Mouse (Mus musculus): ENCODE measurements around the gene Zfp85. TPM values are rescaled to one million over a fixed set of nuclear protein-coding genes. Genes with fewer than 3 reads are reported as not detected.
"Not testable (repeated sequence)": the region's sequence is repeated elsewhere in the genome, so short reads cannot be mapped to it uniquely, and the experiment has no call there.

Zfp85 gene
- 0.22 and 0.41 TPM in 2 replicates for polyA plus RNA-seq (2012; rRNA removed)

GRCm38 (mm10) chr13:67754333-67755306 lies at the start of gene Zfp85:
Gene Zfp85, minus strand, starts transcription at chr13:67755228.
- no peaks in the 10 kb centered on the region for H3K36me3 ChIP-seq (ENCODE audit: control insufficient read depth, insufficient read depth, low read length)
- peak within 1 kb of the TSS; percentile 61 for H3K27ac ChIP-seq (ENCODE audit: control insufficient read depth, insufficient read depth, low read depth, low read length)
- H3K4me1 ChIP-seq (ENCODE audit: control insufficient read depth, insufficient read depth, low read length), result no peaks in the 10 kb centered on the region
- peak within 1 kb of the TSS; percentile 90 for H3K4me3 ChIP-seq (ENCODE audit: control insufficient read depth, low read depth, low read length)
- no peak for TF ChIP-seq POLR2A (IDR thresholded peaks at IDR 0.05; ENCODE audit: control insufficient read depth, low read depth, low read length)
- no peak for TF ChIP-seq CTCF (IDR thresholded peaks at IDR 0.05; ENCODE audit: control insufficient read depth, insufficient read depth, insufficient replicate concordance, low read depth, low read length)
- no peaks in the 10 kb centered on the region for H3K27me3 ChIP-seq (ENCODE audit: control insufficient read depth, insufficient read depth, low read length)

GRCm38 (mm10) chr13:67799151-67799550 lies 44.1 kb upstream of the Zfp85 start:
- H3K4me1 ChIP-seq (ENCODE audit: control insufficient read depth, insufficient read depth, low read length); H3K27ac ChIP-seq (ENCODE audit: control insufficient read depth, insufficient read depth, low read depth, low read length); H3K36me3 ChIP-seq (ENCODE audit: control insufficient read depth, insufficient read depth, low read length); H3K4me3 ChIP-seq (ENCODE audit: control insufficient read depth, low read depth, low read length); H3K27me3 ChIP-seq (ENCODE audit: control insufficient read depth, insufficient read depth, low read length): not testable (repeated sequence)

- TF ChIP-seq POLR2A (IDR thresholded peaks at IDR 0.05; ENCODE audit: control insufficient read depth, low read depth, low read length) (no peak), CTCF (IDR thresholded peaks at IDR 0.05; ENCODE audit: control insufficient read depth, insufficient read depth, insufficient replicate concordance, low read depth, low read length) (no peak)
- Histone ChIP-seq H3K4me1 (ENCODE audit: control insufficient read depth, insufficient read depth, low read length) (no peaks in the 10 kb centered on the region), H3K4me3 (ENCODE audit: control insufficient read depth, low read depth, low read length) (no peak overlapping the region), H3K27ac (ENCODE audit: control insufficient read depth, insufficient read depth, low read depth, low read length) (no peak overlapping the region), H3K36me3 (ENCODE audit: control insufficient read depth, insufficient read depth, low read length) (no peaks in the 10 kb centered on the region), H3K27me3 (ENCODE audit: control insufficient read depth, insufficient read depth, low read length) (no peaks in the 10 kb centered on the region)
Observed at GRCm38 (mm10) chr13:67798618-67799017, 43.6 kb upstream of the Zfp85 start.

GRCm38 (mm10) chr13:67791921-67792455 lies 37.0 kb upstream of the Zfp85 start:
- H3K4me1 ChIP-seq (ENCODE audit: control insufficient read depth, insufficient read depth, low read length), result no peaks in the 10 kb centered on the region
- no peak for TF ChIP-seq POLR2A (IDR thresholded peaks at IDR 0.05; ENCODE audit: control insufficient read depth, low read depth, low read length)
- TF ChIP-seq CTCF (IDR thresholded peaks at IDR 0.05; ENCODE audit: control insufficient read depth, insufficient read depth, insufficient replicate concordance, low read depth, low read length), result no peak
- H3K27me3 ChIP-seq (ENCODE audit: control insufficient read depth, insufficient read depth, low read length), result no peaks in the 10 kb centered on the region
- no peaks in the 10 kb centered on the region for H3K36me3 ChIP-seq (ENCODE audit: control insufficient read depth, insufficient read depth, low read length)
- no peak overlapping the region for H3K4me3 ChIP-seq (ENCODE audit: control insufficient read depth, low read depth, low read length)
- no peak overlapping the region for H3K27ac ChIP-seq (ENCODE audit: control insufficient read depth, insufficient read depth, low read depth, low read length)

GRCm38 (mm10) chr13:67779265-67780221 lies 24.5 kb upstream of the Zfp85 start, which contains the start of gene Zfp493:
Gene Zfp493, plus strand, starts transcription at chr13:67779693.
- TF ChIP-seq CTCF (IDR thresholded peaks at IDR 0.05; ENCODE audit: control insufficient read depth, insufficient read depth, insufficient replicate concordance, low read depth, low read length), result no peak
- no peak for TF ChIP-seq POLR2A (IDR thresholded peaks at IDR 0.05; ENCODE audit: control insufficient read depth, low read depth, low read length)
- Histone ChIP-seq H3K27me3 (ENCODE audit: control insufficient read depth, insufficient read depth, low read length) (no peaks in the 10 kb centered on the region), H3K4me1 (ENCODE audit: control insufficient read depth, insufficient read depth, low read length) (peaks cover 6% of the 10 kb centered on the region), H3K27ac (ENCODE audit: control insufficient read depth, insufficient read depth, low read depth, low read length) (peak within 1 kb of the TSS; percentile 5; the same call in 1 of the 2 replicates), H3K36me3 (ENCODE audit: control insufficient read depth, insufficient read depth, low read length) (no peaks in the 10 kb centered on the region), H3K4me3 (ENCODE audit: control insufficient read depth, low read depth, low read length) (peak within 1 kb of the TSS; percentile 88)

- H3K4me3 ChIP-seq (ENCODE audit: control insufficient read depth, low read depth, low read length), result no peak overlapping the region
- TF ChIP-seq POLR2A (IDR thresholded peaks at IDR 0.05; ENCODE audit: control insufficient read depth, low read depth, low read length) (no peak), CTCF (IDR thresholded peaks at IDR 0.05; ENCODE audit: control insufficient read depth, insufficient read depth, insufficient replicate concordance, low read depth, low read length) (no peak)
- no peaks in the 10 kb centered on the region for H3K27me3 ChIP-seq (ENCODE audit: control insufficient read depth, insufficient read depth, low read length)
- no peaks in the 10 kb centered on the region for H3K36me3 ChIP-seq (ENCODE audit: control insufficient read depth, insufficient read depth, low read length)
- H3K4me1 ChIP-seq (ENCODE audit: control insufficient read depth, insufficient read depth, low read length), result no peaks in the 10 kb centered on the region
- no peak overlapping the region for H3K27ac ChIP-seq (ENCODE audit: control insufficient read depth, insufficient read depth, low read depth, low read length)
Observed at GRCm38 (mm10) chr13:67763031-67763768, 8.2 kb upstream of the Zfp85 start.
